Mouse (Mus musculus): ENCODE measurements around the gene Dido1. TPM values are rescaled to one million over a fixed set of nuclear protein-coding genes. Genes with fewer than 3 reads are reported as not detected.
"Not testable (repeated sequence)": the region's sequence is repeated elsewhere in the genome, so short reads cannot be mapped to it uniquely, and the experiment has no call there.

Gene Dido1
- total RNA-seq, 2 experiments from 2014 or later = 60.8 to 63.3 TPM

GRCm38 (mm10) chr2:180724585-180725413 is 15.0 kb upstream of the Dido1 start, which contains the start of gene Slc17a9:
Slc17a9 (plus strand) TSS chr2:180725263.
- DNase-seq (ENCODE audit: low spot score in 2 of 2) = peak in 1 of 2 experiments; percentile 50

GRCm38 (mm10) chr2:180723865-180724264 is 14.1 kb upstream of the Dido1 start:
- DNase-seq (ENCODE audit: low spot score in 2 of 2) = no peak

GRCm38 (mm10) chr2:180722748-180723147 is 12.9 kb upstream of the Dido1 start:
- not testable (repeated sequence) for DNase-seq (ENCODE audit: low spot score in 2 of 2)

- DNase-seq (ENCODE audit: low spot score in 2 of 2) = no peak
Observed at GRCm38 (mm10) chr2:180712037-180712689, 2.4 kb upstream of the Dido1 start.

GRCm38 (mm10) chr2:180711527-180711926 is 1.7 kb upstream of the Dido1 start:
- no peak for DNase-seq (ENCODE audit: low spot score in 2 of 2)

GRCm38 (mm10) chr2:180710276-180711155 is 717 bp upstream of the Dido1 start:
- DNase-seq (ENCODE audit: low spot score in 2 of 2) = peak in 1 of 2 experiments; percentile 33

- DNase-seq (ENCODE audit: low spot score in 2 of 2) = no peak
Observed at GRCm38 (mm10) chr2:180709023-180709922, 526 bp downstream of the Dido1 start.

- DNase-seq (ENCODE audit: low spot score in 2 of 2) = no peak
Observed at GRCm38 (mm10) chr2:180705975-180706374, 3.8 kb downstream of the Dido1 start.

- no peak for DNase-seq (ENCODE audit: low spot score in 2 of 2)
Observed at GRCm38 (mm10) chr2:180705066-180705465, 4.7 kb downstream of the Dido1 start.

GRCm38 (mm10) chr2:180704591-180704990 is 5.2 kb downstream of the Dido1 start:
- DNase-seq (ENCODE audit: low spot score in 2 of 2) = no peak

GRCm38 (mm10) chr2:180703645-180704359 is 6.0 kb downstream of the Dido1 start:
- no peak for DNase-seq (ENCODE audit: low spot score in 2 of 2)

- no peak for DNase-seq (ENCODE audit: low spot score in 2 of 2)
Observed at GRCm38 (mm10) chr2:180703175-180703574, 6.6 kb downstream of the Dido1 start.

GRCm38 (mm10) chr2:180702701-180703149 is 7.1 kb downstream of the Dido1 start:
- no peak for DNase-seq (ENCODE audit: low spot score in 2 of 2)

GRCm38 (mm10) chr2:180701767-180702621 is 7.8 kb downstream of the Dido1 start:
- peak; percentile 75 to 82 for DNase-seq (ENCODE audit: low spot score in 2 of 2)

- no peak for DNase-seq (ENCODE audit: low spot score in 2 of 2)
Observed at GRCm38 (mm10) chr2:180701053-180701766, 8.6 kb downstream of the Dido1 start.

- no peak for DNase-seq (ENCODE audit: low spot score in 2 of 2)
Observed at GRCm38 (mm10) chr2:180700457-180700856, 9.3 kb downstream of the Dido1 start.

- no peak for DNase-seq (ENCODE audit: low spot score in 2 of 2)
Observed at GRCm38 (mm10) chr2:180695176-180695575, 14.6 kb downstream of the Dido1 start.

- no peak for DNase-seq (ENCODE audit: low spot score in 2 of 2)
Observed at GRCm38 (mm10) chr2:180692630-180693029, 17.2 kb downstream of the Dido1 start.
